Mouse (Mus musculus) heart, adult 2 months (tissue): ENCODE results near the gene Gm11273.

ENCODE experiments used
- CTCF ChIP-seq: fragments of 200-600 bp; IDR thresholded peaks from 2 replicates; pipeline ENCODE4 v1.8.1; 2022; ENCODE audit warnings: antibody characterized with exemption, mild to moderate bottlenecking, moderate library complexity
- POLR2A ChIP-seq: fragments of 200-500 bp; IDR thresholded peaks from 2 replicates; pipeline ENCODE4 v1.6.1; 2011; ENCODE audit warnings: mild to moderate bottlenecking, low read depth, low read length, control low read depth; ENCODE audit not compliant: insufficient read depth

DNA sequence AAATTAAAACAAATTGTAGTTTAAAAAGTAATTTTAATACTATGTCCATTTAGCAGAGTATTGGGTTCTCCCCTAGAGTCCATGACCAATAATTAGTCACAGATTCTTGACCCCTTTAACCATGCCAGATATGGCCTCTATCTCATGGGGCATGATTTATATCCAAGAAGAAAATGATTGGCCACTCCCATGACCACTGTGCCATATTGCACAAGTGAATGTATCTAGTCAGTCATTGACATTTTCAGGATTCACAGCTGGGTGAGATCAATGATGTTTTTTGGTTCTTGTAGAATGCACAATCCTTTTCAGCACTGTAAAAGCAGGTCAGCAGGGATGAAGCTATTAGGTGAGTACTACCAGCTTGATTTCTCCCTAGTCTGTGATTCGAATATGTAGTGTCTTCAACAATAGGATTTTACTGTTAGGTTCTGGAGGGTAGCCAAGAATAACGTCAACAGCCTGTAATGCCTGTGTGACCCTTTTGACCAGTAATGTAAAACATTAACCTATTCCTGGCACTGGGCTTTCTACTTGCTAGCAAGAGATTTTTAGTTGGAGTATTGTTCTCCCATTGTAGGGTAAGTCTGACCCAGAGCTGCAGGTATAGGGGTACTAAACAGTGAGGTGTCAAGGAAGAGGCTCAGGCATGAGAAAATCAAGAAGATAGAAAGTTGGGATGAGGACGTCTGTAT is 49.3 kb upstream of the Gm11273 start:
- TF ChIP-seq POLR2A (no peak), CTCF (no peak)
